In the genomic region with DNA sequence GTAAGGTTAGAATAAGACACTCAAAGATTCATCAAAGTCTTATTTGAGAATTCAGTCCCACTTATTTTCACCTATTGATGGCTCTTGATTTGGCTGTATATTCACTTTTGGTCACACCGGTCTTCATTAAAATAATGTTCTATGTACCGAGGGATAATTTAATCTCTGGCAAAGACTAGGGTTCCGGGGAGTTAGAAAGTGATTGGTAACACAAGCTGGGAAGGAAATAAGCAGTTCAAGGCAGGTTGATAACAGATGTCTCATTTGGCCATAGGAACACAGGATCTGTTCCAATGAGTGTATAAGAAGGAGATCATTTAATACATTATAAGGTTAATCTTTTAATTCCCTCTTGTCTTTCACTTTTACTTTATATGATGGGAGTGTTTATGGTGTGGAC, we compare ENCODE assay signal across 13 mouse cellular contexts. TPM values are rescaled to one million over a fixed set of nuclear protein-coding genes. Genes with fewer than 3 reads are reported as not detected.
A peak's percentile ranks its signal among the peaks of the same experiment; 100 is the strongest.
DNase-seq lines count a peak whose midpoint lies in the region; ATAC-seq lines count a peak whose summit lies in the region.
"Had no signal": no experiment of that assay in that cellular context is flagged by ENCODE, and none has a peak within 500 bp of the region (broad histone marks: within the 10 kb centered on the region; RNA-seq: fewer than 3 reads in every experiment).

No protein-coding gene starts in this region.

- peak; percentile 82 for DNase-seq in cerebellum, adult 9-10 months
- no peak for DNase-seq in cerebellum, adult 18-20 months
- peak; percentile 7 for DNase-seq in heart, adult 11 months
- DNase-seq in heart, postnatal 14 days = no peak
- DNase-seq: adrenal gland, adult 2 months; adrenal gland, postnatal 10 days; adrenal gland, postnatal 25 days; cerebellum, adult 11 months; forebrain, postnatal 0 days had no signal

- no peak for ATAC-seq in monocyte, adult 5-6 weeks (replicated peaks; ENCODE audit: insufficient number of reproducible peaks, low FRiP score, low TSS enrichment, poor library complexity, severe bottlenecking)
- ATAC-seq: forebrain, embryonic 13.5 days; forebrain, embryonic 15.5 days; forebrain, postnatal 0 days had no signal

- intact Hi-C loops in heart, postnatal 14 days (cut with DNase I) = no loop called here

RNA-seq across cellular contexts. Expression of gene Slc4a4, which starts 29.3 kb away (rescaled TPM):
- total RNA-seq in heart, postnatal 14 days (2021) = 10 to 100 TPM; 16.6 to 22.0 TPM
- total RNA-seq in monocyte, adult 5-6 weeks (2017) = not detected in 3 replicates
- total RNA-seq: MEL had no signal

Comparison
In these comparisons a context has a peak if more than half of its experiments do, and no peak if none do; other contexts are left out.
1. DNase-seq: peak in cerebellum, adult 9-10 months (single experiment) and heart, adult 11 months (single experiment); none in cerebellum, adult 18-20 months (0 of 2) and heart, postnatal 14 days (0 of 2).
2. RNA of gene Slc4a4, which starts 29.3 kb away (total RNA-seq): 16.6 to 22.0 TPM in heart, postnatal 14 days; not detected in monocyte, adult 5-6 weeks; every median in the first group is over 10 times any median in the second.